Mouse (Mus musculus): Measurements from ENCODE around the gene Ncf1.

DNA sequence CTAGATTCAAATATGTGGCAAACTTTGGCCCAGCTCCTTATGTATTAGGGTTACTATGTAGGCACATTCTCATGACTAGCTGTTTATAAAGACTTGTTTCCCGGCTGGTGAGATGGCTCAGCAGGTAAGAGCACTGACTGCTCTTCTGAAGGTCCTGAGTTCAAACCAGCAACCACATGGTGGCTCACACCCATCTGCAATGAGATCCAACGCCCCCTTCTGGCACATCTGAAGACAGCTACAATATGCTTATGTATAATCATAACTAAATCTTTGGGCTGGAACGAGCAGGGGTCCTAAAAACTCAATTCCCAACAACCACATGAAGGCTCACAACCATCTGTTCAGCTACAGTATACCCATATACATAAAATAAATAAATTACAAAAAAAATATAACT is 24.4 kb upstream of the Ncf1 start:
- no peak for TF ChIP-seq CTCF (IDR thresholded peaks at IDR 0.05; ENCODE audit: borderline replicate concordance, insufficient read depth, low read depth, low read length)
- no peak for TF ChIP-seq POLR2A (IDR thresholded peaks at IDR 0.05; ENCODE audit: borderline replicate concordance, insufficient read depth, low read length)

Measured in cerebellum, adult 2 months (tissue).